Mouse (Mus musculus): ENCODE measurements around the gene Btbd9.
A peak's percentile ranks its signal among the peaks of the same experiment; 100 is the strongest.
"Not testable (repeated sequence)": the region's sequence is repeated elsewhere in the genome, so short reads cannot be mapped to it uniquely, and the experiment has no call there.

Btbd9 gene

GRCm38 (mm10) chr17:30575941-30576773 is at the start of gene Btbd9:
TSS of gene Btbd9 (minus strand) at chr17:30576488.
- peak; percentile 95 for DNase-seq

GRCm38 (mm10) chr17:30624132-30624531 is 47.8 kb upstream of the Btbd9 start, which contains the start of gene Dnah8:
TSS of gene Dnah8 (plus strand) at chr17:30624354.
- not testable (repeated sequence) for DNase-seq

GRCm38 (mm10) chr17:30623200-30623599 is 46.9 kb upstream of the Btbd9 start:
- no peak for DNase-seq

GRCm38 (mm10) chr17:30621450-30621849 is 45.2 kb upstream of the Btbd9 start:
- DNase-seq = no peak

GRCm38 (mm10) chr17:30620548-30620947 is 44.3 kb upstream of the Btbd9 start:
- no peak for DNase-seq

- DNase-seq = no peak
These were observed 42.9 kb upstream of the Btbd9 start for GRCm38 (mm10) chr17:30619153-30619552.

GRCm38 (mm10) chr17:30618136-30618891 is 42.0 kb upstream of the Btbd9 start:
- no peak for DNase-seq

GRCm38 (mm10) chr17:30616203-30616602 is 39.9 kb upstream of the Btbd9 start:
- no peak for DNase-seq

- no peak for DNase-seq
These were observed 37.1 kb upstream of the Btbd9 start for GRCm38 (mm10) chr17:30613350-30613749.

GRCm38 (mm10) chr17:30612075-30612859 is 36.0 kb upstream of the Btbd9 start:
- peak; percentile 97 for DNase-seq

GRCm38 (mm10) chr17:30611221-30612074 is 35.2 kb upstream of the Btbd9 start:
- no peak for DNase-seq

- DNase-seq = no peak
These were observed 34.5 kb upstream of the Btbd9 start for GRCm38 (mm10) chr17:30610739-30611138.

- DNase-seq = no peak
These were observed 33.7 kb upstream of the Btbd9 start for GRCm38 (mm10) chr17:30609980-30610307.

- no peak for DNase-seq
These were observed 33.2 kb upstream of the Btbd9 start for GRCm38 (mm10) chr17:30609305-30609979.

- peak; percentile 26 for DNase-seq
These were observed 31.7 kb upstream of the Btbd9 start for GRCm38 (mm10) chr17:30607909-30608495.

GRCm38 (mm10) chr17:30607330-30607729 is 31.0 kb upstream of the Btbd9 start:
- DNase-seq = no peak

GRCm38 (mm10) chr17:30606634-30607081 is 30.4 kb upstream of the Btbd9 start:
- no peak for DNase-seq

- no peak for DNase-seq
These were observed 29.9 kb upstream of the Btbd9 start for GRCm38 (mm10) chr17:30606206-30606605.

GRCm38 (mm10) chr17:30605001-30605400 is 28.7 kb upstream of the Btbd9 start:
- DNase-seq = no peak

GRCm38 (mm10) chr17:30604296-30604695 is 28.0 kb upstream of the Btbd9 start:
- DNase-seq = no peak

GRCm38 (mm10) chr17:30602175-30602574 is 25.9 kb upstream of the Btbd9 start:
- no peak for DNase-seq
